Mouse (Mus musculus): ENCODE data around the gene Il12b.

Il12b gene
- long read RNA-seq, experiment 1: 0 reads
- long read RNA-seq, experiment 2: 0 reads

DNA sequence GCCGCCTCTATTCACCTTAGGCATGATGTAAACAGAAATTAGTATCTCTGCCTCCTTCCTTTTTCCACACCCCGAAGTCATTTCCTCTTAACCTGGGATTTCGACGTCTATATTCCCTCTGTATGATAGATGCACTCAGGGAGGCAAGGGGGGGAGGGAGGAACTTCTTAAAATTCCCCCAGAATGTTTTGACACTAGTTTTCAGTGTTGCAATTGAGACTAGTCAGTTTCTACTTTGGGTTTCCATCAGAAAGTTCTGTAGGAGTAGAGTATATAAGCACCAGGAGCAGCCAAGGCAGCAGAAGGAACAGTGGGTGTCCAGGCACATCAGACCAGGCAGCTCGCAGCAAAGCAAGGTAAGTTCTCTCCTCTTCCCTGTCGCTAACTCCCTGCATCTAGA lies at the start of gene Il12b:
TSS of gene Il12b (plus strand) at position 301 of the 400 bp plus-strand sequence.
- intact Hi-C loops (cut with DNase I): no loop called here

- intact Hi-C loops (cut with DNase I): no loop called here
Observed at GRCm38 (mm10) chr11:44354860-44355470, 44.9 kb upstream of the Il12b start.

GRCm38 (mm10) chr11:44356171-44356570 lies 43.7 kb upstream of the Il12b start:
- intact Hi-C loops (cut with DNase I): no loop called here

DNA sequence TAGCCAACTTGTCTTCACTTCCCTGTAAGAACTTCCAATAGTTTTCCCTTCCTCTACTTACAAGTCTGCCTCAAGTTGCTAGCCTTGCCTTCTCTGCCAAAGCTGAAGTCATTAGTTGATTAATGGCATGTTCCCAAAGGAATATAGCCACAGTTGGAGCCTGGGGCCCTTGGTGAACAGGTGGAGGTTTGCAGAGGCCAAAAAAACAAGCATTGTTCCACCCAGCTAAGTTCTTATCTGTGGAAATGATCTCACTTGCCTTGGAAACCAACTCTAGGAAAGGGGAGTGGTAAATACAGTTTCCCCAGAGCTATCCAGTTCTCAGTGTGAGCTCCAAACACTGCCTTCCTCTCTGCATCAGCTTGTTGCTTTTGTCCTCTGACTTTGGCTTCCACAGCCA lies 35.3 kb upstream of the Il12b start:
- intact Hi-C loops (cut with DNase I): no loop called here

GRCm38 (mm10) chr11:44367711-44368110 lies 32.2 kb upstream of the Il12b start:
- intact Hi-C loops (cut with DNase I): no loop called here

GRCm38 (mm10) chr11:44372856-44373255 lies 27.0 kb upstream of the Il12b start:
- intact Hi-C loops (cut with DNase I): no loop called here

GRCm38 (mm10) chr11:44377879-44378278 lies 22.0 kb upstream of the Il12b start:
- intact Hi-C loops (cut with DNase I): no loop called here

DNA sequence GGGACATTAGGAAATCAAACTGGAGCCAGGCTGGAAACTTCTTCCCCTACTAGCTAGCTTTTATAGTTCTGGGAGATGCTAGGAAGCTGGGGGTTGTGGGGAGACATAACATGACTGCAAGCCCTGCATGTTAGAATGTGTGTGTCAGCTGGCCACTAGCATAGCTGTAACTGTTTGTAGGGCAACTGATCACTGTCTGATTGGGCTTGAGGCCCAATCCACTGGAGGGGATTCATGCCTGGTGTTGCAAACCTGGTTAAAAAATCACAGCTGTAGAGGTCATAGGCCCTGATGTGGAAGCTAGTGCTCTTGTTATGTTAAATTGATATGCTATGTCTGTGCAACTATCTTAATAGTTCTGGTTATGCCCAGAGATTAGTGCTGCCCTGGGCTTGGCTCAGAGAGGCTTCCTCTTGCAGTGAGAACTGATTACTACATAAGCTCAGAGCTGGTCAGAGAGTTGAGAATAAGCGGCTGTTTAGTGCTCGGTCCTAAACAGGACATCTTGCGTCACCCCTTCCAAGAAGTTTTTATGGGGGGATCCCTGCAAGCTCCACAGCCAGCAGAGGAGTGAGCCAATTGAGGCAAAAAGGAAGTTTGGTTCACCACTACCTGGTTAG lies 19.3 kb upstream of the Il12b start:
- intact Hi-C loops (cut with DNase I): no loop called here

DNA sequence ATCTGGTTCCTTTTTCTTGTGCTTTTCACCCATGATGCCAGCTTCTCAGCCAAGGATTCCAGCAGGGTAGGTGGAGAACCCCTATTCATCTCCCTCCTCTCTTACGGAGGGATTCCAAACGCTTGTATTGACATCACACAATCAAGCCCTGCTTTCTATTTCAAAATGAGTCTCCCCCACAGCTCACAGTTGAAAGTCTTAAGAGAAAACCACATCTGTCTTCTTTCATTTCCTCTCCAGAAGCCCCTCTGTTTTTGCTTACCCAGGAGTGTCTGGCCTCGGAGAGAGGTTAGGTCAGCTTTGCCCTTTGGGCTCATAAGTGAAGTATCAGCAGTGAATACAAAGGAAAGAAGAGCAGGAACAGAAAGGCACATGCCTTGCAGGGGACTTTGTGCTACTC lies 17.7 kb upstream of the Il12b start:
- intact Hi-C loops (cut with DNase I): no loop called here

- intact Hi-C loops (cut with DNase I): no loop called here
Observed at GRCm38 (mm10) chr11:44387031-44387430, 12.8 kb upstream of the Il12b start.

DNA sequence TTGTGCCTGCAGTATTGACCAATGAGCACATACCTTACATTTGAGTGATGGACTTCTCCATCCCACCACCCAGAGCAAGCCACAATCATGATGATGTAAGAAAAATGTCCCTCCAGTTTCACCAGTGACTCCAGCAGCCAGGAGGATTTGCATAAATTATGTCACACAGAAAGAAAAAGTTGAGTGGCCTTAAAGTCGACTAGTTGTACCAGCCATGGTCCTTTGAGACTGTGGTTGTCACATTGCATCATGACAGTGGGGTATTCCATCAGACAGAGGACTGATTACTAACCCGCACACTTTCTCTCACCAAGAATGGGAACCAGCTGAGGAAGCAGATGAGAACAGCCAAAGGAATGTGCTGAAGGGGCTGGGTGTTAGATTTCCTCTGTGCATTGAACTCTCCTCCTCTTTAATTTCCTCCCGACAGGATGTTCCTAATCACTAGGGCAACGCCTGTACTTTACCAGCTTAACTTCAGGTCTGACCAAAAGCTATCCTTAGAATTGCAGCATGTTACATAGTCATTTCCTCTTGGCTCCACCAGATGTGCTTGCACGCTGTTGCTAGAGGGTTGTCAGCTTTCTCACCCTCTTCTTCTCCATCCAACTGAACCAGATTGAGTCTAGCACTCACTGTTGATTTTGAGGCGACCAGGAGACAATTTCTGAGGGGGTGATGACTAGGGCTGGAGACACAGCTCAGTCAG lies 9.7 kb upstream of the Il12b start:
- intact Hi-C loops (cut with DNase I): no loop called here

DNA sequence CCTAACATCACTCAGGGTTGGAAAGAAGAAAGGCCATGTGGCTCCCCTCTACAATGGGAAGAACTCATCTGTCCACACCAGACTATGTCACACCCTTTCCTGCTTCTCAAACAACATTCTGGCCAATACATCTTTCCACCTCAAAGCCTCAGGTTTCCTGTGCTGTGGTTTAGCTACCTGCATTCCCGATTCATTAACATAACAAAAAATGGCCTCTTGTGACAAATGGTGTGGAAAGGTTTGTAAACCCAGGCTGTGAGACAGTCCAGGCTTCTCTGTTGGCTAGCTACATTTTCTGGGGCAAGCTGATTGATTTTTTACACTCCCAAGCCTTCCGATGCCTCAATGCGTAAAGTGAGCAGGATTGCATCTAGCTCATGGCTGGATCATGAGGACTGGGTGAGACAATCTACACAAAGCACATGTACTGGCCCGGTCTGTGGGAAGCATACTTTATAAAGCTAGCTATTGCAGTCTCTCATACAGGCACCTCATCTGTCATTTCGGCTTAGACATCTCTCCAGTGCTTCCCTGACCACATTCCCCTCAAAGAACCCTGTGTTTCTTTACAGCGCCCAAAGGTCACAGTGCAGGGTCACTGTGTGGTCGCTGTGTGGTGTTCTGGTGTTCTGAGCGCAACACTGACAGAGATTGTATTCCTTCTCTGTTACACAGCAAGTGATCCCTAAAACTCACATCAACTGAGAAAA lies 6.6 kb upstream of the Il12b start:
- intact Hi-C loops (cut with DNase I): no loop called here

- intact Hi-C loops (cut with DNase I): no loop called here
Observed at GRCm38 (mm10) chr11:44395401-44395800, 4.5 kb upstream of the Il12b start.

- intact Hi-C loops (cut with DNase I): no loop called here
Observed at GRCm38 (mm10) chr11:44397551-44397950, 2.3 kb upstream of the Il12b start.

DNA sequence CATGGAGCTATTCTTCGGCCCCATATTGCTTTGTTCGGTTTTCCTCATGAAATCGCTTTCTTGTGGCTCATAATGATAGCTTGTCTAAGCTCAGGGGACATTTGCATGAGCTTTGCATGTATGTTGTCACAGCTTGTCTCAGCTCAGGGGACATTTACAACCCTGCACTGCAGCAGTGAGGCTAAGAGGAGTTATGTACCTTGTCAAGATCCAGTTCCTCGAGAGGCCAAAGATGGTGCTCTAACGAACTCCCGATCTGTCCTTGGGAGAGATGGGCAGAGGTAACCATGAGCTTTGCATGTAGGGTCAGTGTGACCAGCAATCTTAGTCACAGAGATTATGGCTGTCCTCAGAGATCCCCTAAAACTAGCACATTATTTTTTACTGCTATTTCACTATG lies 1.5 kb upstream of the Il12b start:
- intact Hi-C loops (cut with DNase I): no loop called here

GRCm38 (mm10) chr11:44398782-44399225 lies 1.1 kb upstream of the Il12b start:
- intact Hi-C loops (cut with DNase I): no loop called here

- intact Hi-C loops (cut with DNase I): no loop called here
Observed at GRCm38 (mm10) chr11:44401635-44402548, 2.0 kb downstream of the Il12b start.

DNA sequence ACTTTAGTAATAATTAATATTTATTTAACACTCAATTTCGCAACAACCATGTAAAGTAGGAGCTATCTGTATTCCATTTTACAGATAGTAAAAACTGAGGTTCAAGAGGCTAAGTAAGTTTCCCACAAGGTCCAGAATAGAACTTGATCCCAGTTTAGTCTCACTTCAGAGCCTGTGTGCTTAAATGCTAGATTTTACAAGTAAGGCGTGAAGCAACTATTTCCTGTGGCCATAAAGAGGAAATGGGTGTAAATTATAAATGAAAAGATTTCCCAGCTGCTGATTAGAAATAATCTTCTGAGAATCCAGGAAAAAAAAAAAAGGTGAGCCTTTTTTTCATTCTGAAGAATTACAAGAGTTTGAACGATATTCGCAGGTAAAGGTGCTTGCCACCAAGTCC lies 5.2 kb downstream of the Il12b start:
- intact Hi-C loops (cut with DNase I): no loop called here

- intact Hi-C loops (cut with DNase I): no loop called here
Observed at GRCm38 (mm10) chr11:44405961-44406360, 6.1 kb downstream of the Il12b start.

DNA sequence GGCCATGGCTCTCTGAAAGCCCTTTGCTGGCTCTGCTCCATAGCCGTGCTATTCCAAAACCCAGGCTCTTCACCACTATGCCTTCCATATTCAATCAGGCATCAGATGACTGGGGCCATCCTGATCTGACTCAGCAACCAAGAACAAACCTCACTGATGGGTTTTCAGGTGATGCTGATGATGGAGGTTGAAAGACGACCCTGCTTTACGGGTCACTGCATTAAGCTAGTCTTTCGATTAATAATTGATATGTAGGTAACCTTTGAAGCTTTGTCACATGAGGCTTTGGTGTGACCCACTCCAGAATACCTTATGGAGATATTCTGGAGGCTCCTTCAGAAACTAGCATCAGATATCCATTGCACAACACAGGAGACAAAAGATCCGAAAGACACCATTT lies 6.6 kb downstream of the Il12b start:
- intact Hi-C loops (cut with DNase I): no loop called here

DNA sequence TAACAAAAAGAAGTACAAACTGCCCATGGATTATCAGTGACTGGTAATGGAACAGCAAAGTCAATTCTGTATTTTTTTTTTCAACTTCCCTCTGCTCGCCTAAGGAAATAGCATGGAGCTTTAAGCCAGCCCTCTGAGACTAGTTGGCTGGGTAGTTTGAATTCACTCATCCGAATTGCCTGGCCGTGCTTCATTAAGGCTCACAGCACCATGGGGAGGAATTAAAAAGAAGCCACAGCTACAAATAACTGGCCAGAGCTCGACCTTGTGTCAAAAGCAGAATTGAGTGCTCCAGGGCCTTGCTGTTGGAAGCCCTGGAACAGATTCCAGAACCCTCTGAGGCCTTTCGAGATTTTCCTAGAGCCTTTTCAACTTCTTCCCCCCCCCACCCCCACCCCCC lies 8.8 kb downstream of the Il12b start:
- intact Hi-C loops (cut with DNase I): no loop called here
